Mouse (Mus musculus): ENCODE data around the gene Cwc15. TPM values are rescaled to one million over a fixed set of nuclear protein-coding genes. Genes with fewer than 3 reads are reported as not detected.
A peak's percentile ranks its signal among the peaks of the same experiment; 100 is the strongest.

Gene Cwc15
- polyA plus RNA-seq, 1 experiment = 85.2 TPM

DNA sequence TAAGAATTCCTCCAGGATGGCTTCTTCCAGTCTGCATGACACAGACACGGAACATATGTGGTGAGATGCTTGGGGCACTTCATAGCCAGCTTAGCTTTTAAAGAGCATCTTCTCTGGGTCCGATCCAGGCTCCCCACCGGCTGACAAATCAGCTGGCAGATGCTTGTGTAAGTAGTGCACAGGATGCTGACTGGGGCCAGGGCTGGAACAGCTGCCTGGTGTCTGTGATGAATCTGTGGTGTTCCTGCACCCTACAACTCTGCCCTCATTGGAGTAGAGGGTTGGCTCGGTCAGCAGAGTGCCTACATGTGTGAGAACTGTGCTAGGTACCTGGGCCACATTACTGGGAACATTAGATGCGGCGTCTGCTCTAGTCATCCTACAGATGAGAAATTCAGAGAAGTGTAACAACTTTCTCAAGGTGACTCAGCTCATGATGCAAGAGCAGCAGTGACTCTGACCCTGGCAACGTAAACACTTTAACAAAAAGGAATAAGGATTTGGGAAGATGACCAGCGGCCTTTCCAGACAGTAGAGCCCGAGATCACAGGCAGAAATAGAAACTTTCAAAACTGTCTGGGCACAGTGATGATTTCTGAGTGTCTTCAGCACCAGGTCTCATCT is 34.5 kb downstream of the Cwc15 start:
- H3K4me3 ChIP-seq (ENCODE audit: insufficient read depth, poor library complexity, severe bottlenecking) = no peak overlapping the region
- no peaks in the 10 kb centered on the region for H3K27me3 ChIP-seq (ENCODE audit: control insufficient read depth, insufficient read depth, insufficient read length)
- H3K79me2 ChIP-seq (ENCODE audit: control insufficient read depth, insufficient read depth) = no peaks in the 10 kb centered on the region
- H3K79me3 ChIP-seq (ENCODE audit: low read depth) = no peaks in the 10 kb centered on the region
- H3ac ChIP-seq (ENCODE audit: control insufficient read depth, insufficient read length, low read depth) = no peak overlapping the region
- H3K36me3 ChIP-seq (ENCODE audit: control insufficient read depth, insufficient read depth) = peaks cover 1% of the 10 kb centered on the region
- no peak for TF ChIP-seq CTCF (IDR thresholded peaks at IDR 0.05; ENCODE audit: control insufficient read depth, insufficient read depth, insufficient read length)
- TF ChIP-seq CEBPB (IDR thresholded peaks at IDR 0.05; ENCODE audit: low read depth) = peak; percentile 53

DNA sequence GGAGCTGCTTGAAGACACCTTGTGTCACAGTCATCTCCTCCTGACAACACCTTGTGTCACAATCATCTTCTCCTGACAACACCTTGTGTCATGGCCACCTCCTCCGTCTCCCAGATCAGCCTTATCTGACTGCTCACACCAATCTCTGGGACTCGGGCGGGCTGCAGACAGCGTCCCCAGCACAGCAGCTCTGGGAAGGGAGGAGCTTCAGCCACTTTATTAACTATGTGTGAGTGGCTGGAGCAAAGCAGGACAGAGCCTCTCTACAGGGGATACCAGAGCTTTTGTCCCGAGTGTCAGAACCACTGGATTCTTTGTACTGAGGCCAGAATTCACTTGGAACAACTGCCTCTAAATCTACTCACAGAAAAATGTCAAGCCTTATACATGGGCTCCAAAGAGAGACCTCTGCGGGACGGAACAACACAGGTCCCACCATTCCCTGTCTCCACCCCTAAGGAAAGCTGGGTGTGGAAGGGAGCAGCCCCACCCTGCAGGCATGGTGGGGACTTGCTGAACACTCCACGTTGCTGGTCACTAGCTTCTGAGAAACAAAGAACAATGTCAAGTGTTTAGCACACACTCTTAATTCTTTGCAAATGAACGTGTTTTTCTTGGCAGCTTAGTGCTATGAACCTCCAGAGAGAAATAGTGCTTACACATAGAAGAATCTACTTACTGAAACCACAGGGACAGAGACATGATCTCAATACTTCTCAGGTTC is 43.8 kb downstream of the Cwc15 start:
- no peak for TF ChIP-seq USF1 (IDR thresholded peaks at IDR 0.05; ENCODE audit: low read depth)
- no peak for TF ChIP-seq FOSL1 (IDR thresholded peaks at IDR 0.05; ENCODE audit: insufficient read depth, low read length, poor library complexity, severe bottlenecking)
- no peak for TF ChIP-seq CTCF (IDR thresholded peaks at IDR 0.05; ENCODE audit: control insufficient read depth, insufficient read depth, insufficient read length)
- no peak for TF ChIP-seq MAX (IDR thresholded peaks at IDR 0.05)
- TF ChIP-seq CEBPB (IDR thresholded peaks at IDR 0.05; ENCODE audit: low read depth) = no peak
- TF ChIP-seq MYOD1 (IDR thresholded peaks at IDR 0.05; ENCODE audit: control insufficient read depth, insufficient read length, low read depth) = no peak
- no peak for TF ChIP-seq MYOG (IDR thresholded peaks at IDR 0.05; ENCODE audit: control insufficient read depth, extremely low read depth, insufficient read length)
- no peaks in the 10 kb centered on the region for H3K79me2 ChIP-seq (ENCODE audit: control insufficient read depth, insufficient read depth)
- peaks cover 12% of the 10 kb centered on the region for H3K36me3 ChIP-seq (ENCODE audit: control insufficient read depth, insufficient read depth)
- H3ac ChIP-seq (ENCODE audit: control insufficient read depth, insufficient read length, low read depth) = no peak overlapping the region
- no peaks in the 10 kb centered on the region for H3K79me3 ChIP-seq (ENCODE audit: low read depth)
- no peak overlapping the region for H3K4me3 ChIP-seq (ENCODE audit: insufficient read depth, poor library complexity, severe bottlenecking)
- H3K27me3 ChIP-seq (ENCODE audit: control insufficient read depth, insufficient read depth, insufficient read length) = no peaks in the 10 kb centered on the region

DNA sequence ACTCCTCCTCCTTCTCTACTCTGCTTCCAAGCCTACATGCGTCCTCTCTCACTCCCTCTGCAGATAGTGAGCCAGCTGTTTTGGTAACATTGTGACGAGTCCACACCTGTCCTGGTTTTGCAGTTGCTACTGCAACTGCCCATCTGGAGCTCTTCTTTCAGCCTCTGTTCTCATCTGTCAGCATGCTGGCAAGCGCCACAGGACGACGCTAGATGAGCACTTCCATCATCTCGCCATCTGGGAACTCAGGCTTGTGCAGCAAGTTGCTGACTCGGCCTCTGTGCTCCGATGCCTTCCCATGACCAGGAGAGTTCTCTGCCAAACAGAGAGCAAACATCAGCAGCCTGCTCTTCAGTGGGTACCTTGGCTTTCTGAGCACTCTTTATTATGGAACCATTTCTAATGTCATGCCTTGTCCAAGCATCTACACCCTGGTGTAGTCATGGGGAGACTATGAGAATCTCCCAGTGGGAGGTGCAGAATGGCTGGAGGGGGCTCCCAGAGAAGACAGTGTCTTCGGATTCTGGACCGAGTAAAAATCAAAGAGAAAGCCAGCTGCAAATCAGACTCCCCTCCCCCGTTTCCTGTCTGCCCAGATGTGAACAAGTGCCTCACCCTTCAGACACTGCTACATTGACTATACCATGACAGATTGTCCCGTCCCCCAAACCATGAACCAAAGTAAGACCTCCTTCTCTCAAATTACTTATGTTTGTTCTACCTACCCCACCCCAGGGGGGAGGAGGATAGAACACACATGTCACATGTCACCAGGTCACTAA is 47.4 kb downstream of the Cwc15 start:
- H3ac ChIP-seq (ENCODE audit: control insufficient read depth, insufficient read length, low read depth) = no peak overlapping the region
- H3K79me2 ChIP-seq (ENCODE audit: control insufficient read depth, insufficient read depth) = no peaks in the 10 kb centered on the region
- no peaks in the 10 kb centered on the region for H3K27me3 ChIP-seq (ENCODE audit: control insufficient read depth, insufficient read depth, insufficient read length)
- TF ChIP-seq CTCF (IDR thresholded peaks at IDR 0.05; ENCODE audit: control insufficient read depth, insufficient read depth, insufficient read length) (no peak), MAX (IDR thresholded peaks at IDR 0.05) (no peak), FOSL1 (IDR thresholded peaks at IDR 0.05; ENCODE audit: insufficient read depth, low read length, poor library complexity, severe bottlenecking) (no peak), MYOG (IDR thresholded peaks at IDR 0.05; ENCODE audit: control insufficient read depth, extremely low read depth, insufficient read length) (no peak), MYOD1 (IDR thresholded peaks at IDR 0.05; ENCODE audit: control insufficient read depth, insufficient read length, low read depth) (no peak), CEBPB (IDR thresholded peaks at IDR 0.05; ENCODE audit: low read depth) (no peak), USF1 (IDR thresholded peaks at IDR 0.05; ENCODE audit: low read depth) (no peak)
- peaks cover 26% of the 10 kb centered on the region for H3K36me3 ChIP-seq (ENCODE audit: control insufficient read depth, insufficient read depth)
- H3K4me3 ChIP-seq (ENCODE audit: insufficient read depth, poor library complexity, severe bottlenecking) = no peak overlapping the region
- H3K79me3 ChIP-seq (ENCODE audit: low read depth) = no peaks in the 10 kb centered on the region

GRCm38 (mm10) chr9:14548366-14548761 is 47.9 kb downstream of the Cwc15 start:
- TF ChIP-seq MYOD1 (IDR thresholded peaks at IDR 0.05; ENCODE audit: control insufficient read depth, insufficient read length, low read depth) = no peak
- TF ChIP-seq MYOG (IDR thresholded peaks at IDR 0.05; ENCODE audit: control insufficient read depth, extremely low read depth, insufficient read length) = no peak
- no peak for TF ChIP-seq USF1 (IDR thresholded peaks at IDR 0.05; ENCODE audit: low read depth)
- TF ChIP-seq MAX (IDR thresholded peaks at IDR 0.05) = no peak
- TF ChIP-seq CEBPB (IDR thresholded peaks at IDR 0.05; ENCODE audit: low read depth) = no peak
- no peak for TF ChIP-seq FOSL1 (IDR thresholded peaks at IDR 0.05; ENCODE audit: insufficient read depth, low read length, poor library complexity, severe bottlenecking)
- peaks cover 26% of the 10 kb centered on the region for H3K36me3 ChIP-seq (ENCODE audit: control insufficient read depth, insufficient read depth)
- H3K27me3 ChIP-seq (ENCODE audit: control insufficient read depth, insufficient read depth, insufficient read length) = no peaks in the 10 kb centered on the region
- no peak overlapping the region for H3K4me3 ChIP-seq (ENCODE audit: insufficient read depth, poor library complexity, severe bottlenecking)
- no peaks in the 10 kb centered on the region for H3K79me2 ChIP-seq (ENCODE audit: control insufficient read depth, insufficient read depth)
- no peak overlapping the region for H3ac ChIP-seq (ENCODE audit: control insufficient read depth, insufficient read length, low read depth)
- H3K79me3 ChIP-seq (ENCODE audit: low read depth) = no peaks in the 10 kb centered on the region

DNA sequence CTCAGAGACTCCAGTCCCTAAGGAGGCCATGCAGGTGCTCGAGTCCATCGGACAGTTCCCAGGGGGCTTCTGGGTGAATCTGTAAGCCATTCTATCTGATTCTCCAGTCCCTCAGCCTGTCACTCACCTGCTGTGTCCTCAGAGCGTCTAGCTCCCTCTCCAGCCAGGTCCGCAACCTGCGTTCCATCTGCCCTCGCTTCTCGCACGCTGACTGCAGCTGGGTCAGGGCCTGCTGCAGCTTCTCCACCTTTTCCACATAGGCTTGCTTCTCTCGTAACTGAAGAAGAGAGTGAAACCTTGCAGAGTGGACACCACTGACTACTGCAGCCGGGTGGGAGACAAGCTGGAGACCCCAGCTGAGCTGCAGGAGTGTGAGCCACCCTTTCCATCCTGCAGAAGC is 57.9 kb downstream of the Cwc15 start:
- Histone ChIP-seq H3K36me3 (ENCODE audit: control insufficient read depth, insufficient read depth) (peaks cover 14% of the 10 kb centered on the region), H3K4me3 (ENCODE audit: insufficient read depth, poor library complexity, severe bottlenecking) (no peak overlapping the region), H3ac (ENCODE audit: control insufficient read depth, insufficient read length, low read depth) (no peak overlapping the region), H3K79me2 (ENCODE audit: control insufficient read depth, insufficient read depth) (no peaks in the 10 kb centered on the region), H3K27me3 (ENCODE audit: control insufficient read depth, insufficient read depth, insufficient read length) (no peaks in the 10 kb centered on the region), H3K79me3 (ENCODE audit: low read depth) (no peaks in the 10 kb centered on the region)
- TF ChIP-seq MYOD1 (IDR thresholded peaks at IDR 0.05; ENCODE audit: control insufficient read depth, insufficient read length, low read depth) (no peak), FOSL1 (IDR thresholded peaks at IDR 0.05; ENCODE audit: insufficient read depth, low read length, poor library complexity, severe bottlenecking) (no peak), CTCF (IDR thresholded peaks at IDR 0.05; ENCODE audit: control insufficient read depth, insufficient read depth, insufficient read length) (no peak), CEBPB (IDR thresholded peaks at IDR 0.05; ENCODE audit: low read depth) (no peak), USF1 (IDR thresholded peaks at IDR 0.05; ENCODE audit: low read depth) (no peak), MYOG (IDR thresholded peaks at IDR 0.05; ENCODE audit: control insufficient read depth, extremely low read depth, insufficient read length) (no peak), MAX (IDR thresholded peaks at IDR 0.05) (no peak)
